Mouse (Mus musculus) lung, adult 18-20 months (tissue): ENCODE data around the gene Lct.
"Not testable (repeated sequence)": the region's sequence is repeated elsewhere in the genome, so short reads cannot be mapped to it uniquely, and the experiment has no call there.

ENCODE experiments used
- DNase-seq, 2 experiments: peaks; one replicate each; pipeline ENCODE4 v3.0.0; 2022; ENCODE audit warnings: mixed read lengths in 2 of 2

The Lct gene

GRCm38 (mm10) chr1:128328218-128328617 is at the start of gene Lct:
Lct (minus strand) TSS chr1:128328318.
- no peak for DNase-seq

- DNase-seq = no peak
These were observed 48.7 kb upstream of the Lct start for GRCm38 (mm10) chr1:128376841-128377240.

GRCm38 (mm10) chr1:128372143-128372860 is 44.2 kb upstream of the Lct start:
- no peak for DNase-seq

DNA sequence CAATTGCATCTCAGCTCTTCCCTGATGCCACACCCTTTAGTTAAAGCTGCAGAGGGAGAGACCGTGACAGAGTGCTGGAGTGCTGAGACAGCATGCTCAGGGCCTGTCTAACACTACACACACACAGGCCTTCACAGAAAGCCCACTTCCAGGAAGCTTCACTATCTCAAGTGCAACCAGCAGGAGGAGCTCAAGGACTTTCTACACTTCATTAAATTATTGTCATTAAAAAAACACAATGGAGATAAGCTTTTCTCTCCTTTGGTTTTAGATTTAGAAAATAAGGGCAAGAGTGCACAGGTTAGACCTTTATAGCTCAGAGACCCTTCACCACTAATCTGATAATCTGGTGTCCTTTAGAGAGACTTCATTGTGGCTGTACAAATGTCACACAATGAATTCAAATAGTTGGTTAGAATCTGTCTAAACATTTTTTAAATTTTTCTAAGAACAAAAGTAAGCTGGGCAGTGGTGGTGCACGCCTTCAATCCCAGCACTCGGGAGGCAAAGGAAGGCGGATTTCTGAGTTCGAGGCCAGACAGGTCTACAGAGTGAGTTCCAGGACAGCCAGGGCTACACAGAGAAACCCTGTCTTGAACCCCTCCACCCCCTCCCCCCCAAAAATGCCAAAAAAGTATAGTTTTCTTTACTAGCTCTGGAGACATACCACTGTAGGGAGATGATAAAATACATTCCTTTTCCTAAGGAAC is 40.8 kb upstream of the Lct start:
- DNase-seq = peak; percentile 28 to 46

- no peak for DNase-seq
These were observed 32.5 kb upstream of the Lct start for GRCm38 (mm10) chr1:128360601-128361000.

DNA sequence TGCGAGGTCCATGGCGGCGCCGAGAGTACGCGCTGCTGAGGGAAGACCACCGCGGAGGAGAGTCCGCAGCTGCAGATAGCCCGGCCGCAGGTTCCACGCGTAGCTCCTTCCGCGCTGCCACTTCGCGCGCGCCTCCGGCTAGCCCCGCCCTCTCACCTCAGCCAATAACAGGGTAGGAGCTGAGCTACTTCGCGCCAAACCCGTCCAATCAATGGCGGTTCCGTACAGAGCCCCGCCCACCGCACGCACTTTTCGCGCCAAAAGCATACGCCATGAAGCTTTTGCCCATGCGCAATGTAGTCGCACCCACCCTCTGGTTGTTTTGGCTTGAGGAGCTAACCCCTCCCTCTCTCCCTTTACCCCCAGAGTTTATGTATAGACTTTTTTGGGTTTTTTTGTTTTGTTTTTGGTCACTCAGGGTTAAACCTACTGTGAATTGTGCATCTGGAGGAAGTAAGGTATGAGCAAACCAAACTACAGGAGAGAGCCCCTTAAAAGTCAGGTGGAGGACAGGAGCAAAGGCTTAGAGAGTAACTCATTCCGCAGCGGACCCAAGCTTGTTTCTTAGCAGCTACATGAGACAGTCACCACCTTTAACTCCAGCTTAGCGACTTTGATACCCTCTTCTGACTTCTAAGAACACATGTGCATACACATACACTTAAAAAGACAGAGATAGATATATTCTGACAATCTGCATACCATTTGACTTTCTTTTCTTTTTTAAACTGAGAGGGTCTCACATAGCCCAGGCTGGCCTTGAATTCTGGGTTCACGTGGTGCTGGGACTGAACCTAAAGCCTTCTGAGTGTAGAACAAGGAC is 31.6 kb upstream of the Lct start, which contains the start of gene Mcm6:
Gene Mcm6 (minus strand): TSS at position 111 of the 823 bp plus-strand sequence.
- peak; percentile 96 to 97 for DNase-seq

- DNase-seq = peak in 1 of 2 experiments; percentile 15
These were observed 30.9 kb upstream of the Lct start for GRCm38 (mm10) chr1:128358916-128359553.

- DNase-seq = no peak
These were observed 30.2 kb upstream of the Lct start for GRCm38 (mm10) chr1:128358276-128358675.

DNA sequence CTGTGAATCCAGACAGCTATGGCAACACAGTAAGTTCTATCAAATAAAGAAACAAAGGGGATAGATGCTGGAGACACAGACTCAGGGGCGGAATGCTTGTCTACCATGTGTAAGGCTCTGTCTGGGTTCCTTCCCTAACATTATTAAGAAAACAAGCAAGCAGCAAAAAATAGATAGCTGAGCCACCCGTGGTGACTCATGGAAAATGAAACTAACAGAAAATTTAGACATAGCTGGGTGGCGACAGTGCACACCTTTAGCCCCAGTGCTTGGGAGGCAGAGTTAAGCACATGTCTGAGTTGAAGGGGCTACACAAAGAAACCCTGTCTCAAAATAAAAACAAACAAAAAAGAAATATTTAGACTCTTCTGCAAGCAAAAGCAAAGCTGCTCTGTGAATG is 29.3 kb upstream of the Lct start:
- DNase-seq = no peak

GRCm38 (mm10) chr1:128353092-128353491 is 25.0 kb upstream of the Lct start:
- DNase-seq = no peak

DNA sequence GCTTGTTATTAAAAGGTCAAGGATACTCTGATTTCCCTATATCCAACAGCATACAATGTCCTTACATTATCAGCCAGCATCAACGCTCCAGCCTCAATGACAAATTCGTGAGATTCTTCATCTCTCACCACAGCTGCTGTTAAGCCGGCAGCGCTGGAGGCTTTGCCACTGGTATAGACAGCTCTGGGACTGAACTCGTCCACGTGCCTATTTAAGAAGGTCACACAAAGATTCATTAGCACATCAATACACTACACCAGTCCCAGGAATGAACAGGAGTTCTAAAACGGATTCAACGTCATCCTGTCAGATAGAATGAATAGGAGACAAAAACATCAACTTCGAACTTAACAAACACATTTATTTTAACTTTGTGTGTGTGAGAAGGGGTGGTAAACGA is 16.1 kb upstream of the Lct start:
- no peak for DNase-seq

DNA sequence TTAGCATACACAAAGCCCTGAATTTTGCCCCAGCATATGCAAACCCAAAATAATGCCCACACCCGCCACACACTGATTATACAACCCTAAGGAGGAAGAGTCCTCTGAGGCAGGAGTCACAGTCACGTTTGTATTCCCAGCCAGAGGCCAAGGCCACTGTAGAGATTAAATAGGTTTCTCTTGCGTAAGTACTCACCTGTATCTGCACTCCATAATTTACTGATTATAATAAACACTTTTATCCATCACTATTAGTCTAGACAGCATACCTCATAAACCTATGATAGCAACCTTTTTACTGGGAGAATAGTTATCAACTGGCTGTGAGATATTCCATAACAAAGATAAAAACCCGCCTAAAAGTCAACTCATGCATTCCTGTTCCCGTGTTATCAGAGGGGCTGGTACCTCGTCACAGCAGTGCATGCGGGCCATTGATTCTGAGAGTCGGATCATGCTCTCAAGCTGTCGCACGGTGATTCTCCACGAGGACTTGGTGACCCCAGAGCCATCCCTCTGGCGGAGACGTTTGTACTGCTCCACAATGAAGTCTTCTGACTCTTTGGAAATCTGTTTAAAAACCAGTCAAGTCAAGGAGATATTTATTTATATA is 9.7 kb upstream of the Lct start:
- DNase-seq = no peak

DNA sequence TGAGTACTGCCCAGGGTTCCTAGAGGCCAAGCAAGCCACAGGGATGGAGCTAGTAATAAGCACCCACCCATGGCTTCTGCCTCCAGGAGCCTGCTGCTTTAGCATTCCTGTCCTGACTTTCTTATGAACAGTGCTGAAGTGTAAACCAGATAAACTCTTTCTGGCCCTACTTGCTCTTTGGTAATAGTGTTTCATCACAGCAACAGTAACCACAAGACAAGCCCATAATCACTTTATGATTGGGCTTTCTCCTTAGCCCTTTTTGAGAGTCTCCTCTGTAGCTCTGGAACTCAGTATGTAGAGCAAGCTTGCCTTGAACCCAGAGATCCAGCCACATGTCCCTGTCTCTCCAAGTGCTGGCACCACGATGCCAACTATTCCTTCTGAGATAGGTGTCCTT is 2.2 kb upstream of the Lct start:
- no peak for DNase-seq

DNA sequence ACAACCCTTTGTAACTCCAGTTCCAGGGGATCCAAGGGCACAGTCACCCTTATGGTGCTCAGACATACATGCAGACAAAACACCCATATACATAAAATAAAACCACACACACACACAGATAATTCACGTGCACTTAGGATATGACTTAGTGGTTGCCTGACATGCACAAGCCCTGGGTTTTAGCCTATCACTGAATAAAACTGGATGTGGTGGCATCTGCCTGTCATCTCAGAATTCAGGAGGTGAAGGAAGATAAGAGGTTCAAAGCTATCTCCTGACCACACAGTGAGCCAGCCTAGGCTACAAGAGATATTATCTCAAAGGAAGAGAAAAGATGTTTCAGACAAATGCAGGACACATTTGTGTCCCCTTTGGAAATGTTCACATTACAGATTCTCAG is 953 bp downstream of the Lct start:
- DNase-seq = no peak

DNA sequence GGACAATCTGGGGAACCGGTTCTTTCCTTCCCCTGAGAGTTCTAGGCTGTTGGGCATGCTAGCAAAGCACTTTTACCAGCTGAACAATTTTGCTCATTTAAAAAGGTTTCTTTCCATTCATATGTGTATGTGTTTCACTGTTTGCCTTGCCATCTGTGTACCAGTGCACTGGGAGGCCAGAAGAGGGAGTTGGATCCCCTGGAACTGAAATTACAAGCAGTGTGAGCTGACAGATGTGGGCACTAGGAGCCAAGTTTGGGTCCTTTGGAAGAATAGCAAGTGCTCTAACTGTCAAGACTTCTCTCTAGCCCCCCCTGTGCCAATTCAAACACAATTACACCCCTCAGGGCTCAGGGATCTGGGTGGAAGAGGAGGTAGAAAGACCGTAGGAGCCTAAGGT is 3.3 kb downstream of the Lct start:
- DNase-seq = no peak

DNA sequence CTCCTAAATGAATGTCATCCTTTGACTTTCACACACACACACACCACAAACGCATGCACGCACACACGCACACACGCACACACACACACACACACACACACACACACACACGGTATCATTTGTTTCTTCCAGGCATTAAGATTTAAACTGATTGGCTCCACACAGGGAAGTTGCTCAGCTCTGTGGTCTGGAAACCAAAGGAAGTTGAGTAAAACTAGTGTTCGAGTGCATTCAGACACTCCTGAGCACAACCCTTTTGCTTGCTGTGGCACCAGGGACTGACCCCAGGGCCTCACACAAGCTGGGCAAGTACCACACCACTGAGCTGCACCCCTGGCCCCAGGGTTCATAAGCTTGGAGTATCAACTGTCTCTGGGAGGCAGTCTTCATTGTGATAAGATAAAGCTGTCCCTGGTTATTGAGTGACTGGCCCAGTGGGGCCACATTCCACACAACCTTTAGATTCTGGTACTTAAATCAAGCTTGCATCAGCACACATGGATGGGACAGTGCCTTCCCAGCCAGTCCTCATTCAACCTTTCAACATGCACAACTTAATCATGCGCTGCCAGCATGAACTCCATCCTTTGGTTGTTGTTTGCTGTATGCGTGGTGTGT is 5.0 kb downstream of the Lct start:
- DNase-seq = no peak

DNA sequence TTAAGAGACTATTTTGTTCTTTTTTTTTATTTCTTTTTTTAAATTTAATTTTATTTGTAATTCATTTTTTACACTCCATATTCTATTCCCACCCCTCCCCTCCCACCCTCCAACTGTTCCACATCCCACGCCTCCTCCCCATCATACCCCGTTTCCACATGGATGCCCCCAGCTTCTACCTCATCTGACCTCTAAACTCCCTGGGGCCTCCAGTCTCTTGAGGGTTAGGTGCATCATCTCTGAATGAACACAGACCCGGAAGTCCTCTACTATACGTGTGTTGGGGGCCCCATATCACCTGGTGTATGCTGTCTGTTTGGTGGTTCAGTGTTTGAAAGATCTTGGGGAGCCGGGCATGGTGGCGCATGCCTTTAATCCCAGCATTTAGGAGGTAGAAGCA is 8.9 kb downstream of the Lct start:
- DNase-seq = not testable (repeated sequence)

DNA sequence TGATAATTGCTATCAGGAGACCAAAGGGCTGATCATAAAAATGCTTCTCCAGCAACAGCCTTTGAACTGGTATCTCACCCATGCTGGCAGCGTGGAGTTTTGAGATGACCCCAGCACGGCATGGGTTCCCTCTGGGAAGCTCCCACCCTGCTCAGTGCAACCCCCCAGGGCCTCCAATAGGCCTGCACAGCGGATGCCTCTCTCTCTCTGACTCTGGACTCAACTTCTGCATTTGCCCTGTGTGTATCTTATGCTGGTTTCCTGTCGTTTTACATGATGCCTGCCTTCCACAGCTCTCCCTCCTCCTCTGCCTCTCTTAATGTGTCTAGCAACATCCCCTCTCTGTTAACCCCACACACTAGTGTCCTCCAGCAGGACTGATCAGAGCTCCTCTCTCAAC is 13.5 kb downstream of the Lct start:
- DNase-seq = no peak

DNA sequence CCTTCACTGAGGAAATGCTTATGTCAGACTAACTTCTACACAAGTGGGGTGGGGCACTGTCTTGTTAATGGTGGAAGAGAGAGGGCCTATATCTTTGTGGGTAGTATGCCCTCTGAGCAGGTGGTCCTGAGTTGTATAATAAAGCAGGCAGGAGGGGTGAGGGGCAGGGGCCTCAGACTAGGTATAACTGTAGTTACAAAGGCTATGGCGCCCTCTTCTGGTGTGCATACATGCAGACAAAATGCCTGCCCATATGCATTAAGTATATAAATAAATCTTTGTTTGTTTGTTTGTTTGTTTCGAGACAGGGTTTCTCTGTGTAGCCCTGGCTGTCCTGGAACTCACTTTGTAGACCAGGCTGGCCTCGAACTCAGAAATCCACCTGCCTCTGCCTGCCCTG is 19.1 kb downstream of the Lct start:
- DNase-seq = no peak

DNA sequence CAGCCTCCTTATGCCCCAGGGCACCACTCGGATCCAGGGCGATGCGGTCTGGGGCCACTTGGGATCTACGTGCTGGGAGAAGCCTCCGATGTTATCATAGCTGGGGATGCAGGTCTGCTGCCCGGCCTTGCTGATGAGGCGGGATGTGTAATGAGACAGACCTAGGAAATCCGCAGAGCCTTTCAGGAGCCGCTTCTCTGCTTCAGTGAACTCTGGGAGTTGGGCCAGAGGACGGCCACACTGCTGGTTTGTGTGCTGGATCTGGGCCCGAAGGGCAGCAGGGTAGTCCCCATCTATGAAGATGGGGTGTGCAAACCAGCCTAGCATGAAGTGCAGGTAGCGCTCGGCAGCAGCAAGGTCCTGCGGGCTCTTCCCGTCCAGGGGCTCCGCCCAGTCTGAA is 24.2 kb downstream of the Lct start:
- DNase-seq = no peak

DNA sequence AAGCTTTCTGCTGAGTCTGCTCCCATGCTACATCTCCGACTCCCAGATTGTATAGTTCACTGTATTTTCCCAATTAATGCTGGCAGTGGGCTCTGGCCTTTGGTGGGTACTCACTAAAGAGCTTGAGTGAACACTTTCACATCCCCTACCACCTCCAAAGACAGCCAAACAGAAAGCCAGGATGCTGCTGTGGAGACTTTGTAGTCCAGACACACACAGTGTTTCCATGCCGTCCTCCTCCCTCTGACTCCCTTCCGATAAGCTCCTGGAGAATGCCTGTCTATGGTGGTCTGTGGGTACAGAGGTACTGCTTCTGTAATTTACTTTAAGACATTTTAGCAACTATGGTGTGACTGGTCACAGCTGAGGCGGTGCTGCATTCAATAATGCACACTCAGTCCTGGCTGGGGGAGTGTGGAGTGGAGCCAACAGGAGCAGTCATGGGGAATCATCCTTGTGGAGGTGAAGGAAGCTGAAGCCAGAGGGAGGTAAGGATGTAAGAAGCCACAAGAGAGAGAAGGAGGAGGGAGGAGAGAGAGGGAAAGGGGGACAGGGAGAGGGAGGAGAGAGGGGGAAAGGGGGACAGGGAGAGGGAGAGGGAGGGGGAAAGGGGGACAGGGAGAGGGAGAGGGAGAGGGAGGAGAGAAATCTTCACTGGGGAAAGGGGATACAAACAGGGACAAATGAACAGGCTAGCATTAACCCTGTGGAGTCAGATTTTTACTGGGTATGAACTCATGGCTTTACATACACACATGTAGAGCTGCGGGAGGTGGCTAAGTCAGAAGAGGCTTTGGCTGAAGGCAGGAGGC is 32.2 kb downstream of the Lct start:
- no peak for DNase-seq
